Mouse (Mus musculus) stomach, postnatal 0 days (tissue): ENCODE measurements at regions not wholly inside any gene's neighbourhood (a gene's known extent, or its start where the extent isn't known, plus 50 kb on each side); places are given as distances from the start of the nearest gene placed in this dataset.

Experiments
- ATAC-seq: fragments of 200-750 bp; cut with Nextera tagmentation; 2 replicates; pipeline ENCODE4 v1.8.0; 2017; ENCODE audit not compliant: low FRiP score, low TSS enrichment
- DNase-seq: peaks from one replicate; pipeline ENCODE4 v3.0.0-alpha.2; 2016; ENCODE audit warnings: low spot score
- H3K27ac ChIP-seq: fragments of 300-500 bp; sonication (generic); replicated peaks from 2 replicates; pipeline ENCODE4 v1.5.1; 2014; ENCODE audit warnings: mild to moderate bottlenecking, control low read depth
- H3K27me3 ChIP-seq: fragments of 300-500 bp; sonication (generic); 2 replicates; pipeline ENCODE4 v1.6.1; 2014; ENCODE audit warnings: low read length; ENCODE audit not compliant: control insufficient read depth, insufficient read depth
- H3K36me3 ChIP-seq: fragments of 300-500 bp; sonication (generic); 2 replicates; pipeline ENCODE4 v1.6.1; 2014; ENCODE audit warnings: low read length, mixed read lengths; ENCODE audit not compliant: control insufficient read depth, insufficient read depth
- H3K4me1 ChIP-seq: fragments of 300-500 bp; sonication (generic); replicated peaks from 2 replicates; pipeline ENCODE4 v1.6.1; 2014; ENCODE audit warnings: antibody characterized with exemption; ENCODE audit not compliant: control insufficient read depth, insufficient read depth
- H3K4me2 ChIP-seq: fragments of 300-500 bp; sonication (generic); replicated peaks from 2 replicates; pipeline ENCODE4 v1.6.1; 2014; ENCODE audit warnings: low read depth, mild to moderate bottlenecking, control low read depth, moderate library complexity
- H3K4me3 ChIP-seq: fragments of 300-500 bp; sonication (generic); 2 replicates; pipeline ENCODE4 v1.5.1; 2014; ENCODE audit warnings: low read depth, low read length, control low read depth
- H3K9ac ChIP-seq: fragments of 300-500 bp; sonication (generic); 2 replicates; pipeline ENCODE4 v1.6.1; 2014; ENCODE audit warnings: mild to moderate bottlenecking, low read length, control low read depth, mixed read lengths
- H3K9me3 ChIP-seq: fragments of 300-500 bp; sonication (generic); 2 replicates; pipeline ENCODE4 v1.6.1; 2016; ENCODE audit warnings: low read length; ENCODE audit not compliant: control insufficient read depth
- CTCF ChIP-seq: IDR thresholded peaks from 2 replicates; pipeline ENCODE4 v1.5.1; 2016; ENCODE audit warnings: antibody characterized with exemption, low read depth, mild to moderate bottlenecking, moderate library complexity
- EP300 ChIP-seq: optimal IDR thresholded peaks from 2 replicates; pipeline ENCODE3; 2016; ENCODE audit warnings: antibody characterized with exemption
- WGBS: fragments of 180-500 bp; shearing (Covaris S2); extraction: QIAGEN DNeasy Blood & Tissue Kit; methylation state at CpG from one replicate; pipeline ENCODE4 v1.1.7; 2014; 5-methylcytosine and 5-hydroxymethylcytosine counted together

DNA sequence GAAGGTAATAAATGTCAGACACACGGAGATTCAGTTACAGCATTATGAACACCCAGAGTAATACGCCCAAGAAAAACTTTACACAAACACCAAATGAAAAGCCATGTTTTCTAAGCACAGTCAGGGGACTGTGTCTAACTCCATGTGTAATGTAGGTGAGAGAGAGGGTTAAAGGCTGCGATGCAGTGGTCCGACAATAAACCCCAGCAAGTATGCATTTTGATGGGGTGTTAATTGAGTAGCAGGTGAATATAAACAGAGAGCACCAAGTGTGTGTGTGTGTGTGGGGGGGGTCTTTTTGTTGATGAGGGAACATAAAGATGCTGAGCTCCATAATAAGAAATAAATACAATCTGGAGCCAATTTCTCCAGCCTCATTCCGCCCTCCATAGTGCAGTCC lies 238.6 kb upstream of the Tmco5 start:
- DNase-seq (no peak), ATAC-seq (no peak)
- TF ChIP-seq EP300 (no peak), CTCF (no peak)
- 62% methylated on average over 5 of the region's 5 CpGs for WGBS
- Histone ChIP-seq H3K9ac (no peak overlapping the region), H3K4me3 (no peak overlapping the region), H3K9me3 (no peaks in the 10 kb centered on the region), H3K27ac (no peak overlapping the region), H3K36me3 (no peaks in the 10 kb centered on the region), H3K4me2 (no peak overlapping the region), H3K27me3 (no peaks in the 10 kb centered on the region), H3K4me1 (no peaks in the 10 kb centered on the region)

DNA sequence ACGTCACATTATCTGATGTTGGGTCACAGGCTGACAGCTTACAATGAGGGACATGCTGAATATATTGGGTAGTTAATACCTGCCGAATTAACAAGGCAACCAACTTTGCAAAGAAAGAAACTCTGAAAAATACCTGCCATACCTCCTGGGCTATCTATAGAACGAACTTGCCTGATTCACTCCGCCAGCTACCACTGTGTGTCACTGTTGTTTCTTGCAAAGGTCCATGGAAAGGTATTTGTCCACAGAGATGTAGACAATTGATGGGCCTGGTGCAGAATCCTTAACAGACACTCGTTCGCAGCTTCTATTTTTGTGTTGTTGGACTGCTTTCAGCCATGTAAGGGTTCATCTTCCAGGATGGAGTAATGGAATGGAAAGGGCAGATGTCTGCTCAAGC lies 226.4 kb upstream of the Tmco5 start:
- Histone ChIP-seq H3K27me3 (no peaks in the 10 kb centered on the region), H3K36me3 (no peaks in the 10 kb centered on the region), H3K4me2 (no peak overlapping the region), H3K9ac (no peak overlapping the region), H3K9me3 (no peaks in the 10 kb centered on the region), H3K4me1 (no peaks in the 10 kb centered on the region), H3K4me3 (no peak overlapping the region), H3K27ac (no peak overlapping the region)
- DNase-seq (no peak), ATAC-seq (no peak)
- peak; percentile 58 for TF ChIP-seq CTCF
- TF ChIP-seq EP300: no peak
- WGBS: 75% methylated on average over 6 of the region's 6 CpGs

DNA sequence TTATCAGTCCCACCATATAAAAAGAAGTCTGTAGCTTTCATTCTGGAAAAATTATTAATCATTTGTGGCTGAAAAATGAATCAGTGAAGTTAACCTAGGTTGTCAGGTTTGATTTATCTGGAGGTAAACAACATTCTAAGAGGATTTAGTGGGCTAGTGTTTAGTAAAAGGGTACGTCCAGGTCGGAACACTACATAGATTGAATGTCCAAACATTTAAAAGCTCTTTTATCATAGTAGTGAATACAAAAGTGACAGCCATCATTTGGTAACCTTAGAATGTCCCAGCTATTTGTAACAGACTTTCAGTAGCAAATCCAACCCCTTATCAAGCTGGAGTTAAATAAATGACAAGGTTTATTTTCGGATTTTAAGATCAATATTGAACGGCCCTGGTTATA lies 192.7 kb upstream of the Tmco5 start:
- no peak for DNase-seq
- WGBS: 16% methylated on average over 4 of the region's 4 CpGs
- no peak for ATAC-seq

DNA sequence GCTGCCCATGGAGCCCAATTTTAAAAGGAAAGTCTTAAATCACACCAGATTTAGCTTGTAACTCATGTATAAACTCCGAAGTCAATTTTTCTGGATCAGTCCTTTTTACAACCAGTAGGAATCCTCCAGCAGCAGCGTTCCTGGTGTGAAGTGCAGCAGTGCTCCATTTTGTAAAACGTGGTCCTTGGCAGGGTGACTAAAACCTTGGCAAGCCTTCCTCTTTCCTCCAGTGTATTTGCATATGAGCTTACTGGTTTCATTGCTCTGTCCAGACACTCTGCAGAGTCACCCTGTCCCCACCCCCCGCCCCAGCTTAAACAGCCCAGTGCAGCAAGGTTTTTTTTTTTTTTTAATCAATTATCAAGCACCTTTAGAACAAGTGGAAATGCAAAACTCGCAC lies 180.9 kb upstream of the Tmco5 start:
- no peaks in the 10 kb centered on the region for H3K27me3 ChIP-seq
- WGBS: 50% methylated on average over 5 of the region's 5 CpGs
- DNase-seq (no peak), ATAC-seq (no peak)
- H3K4me1 ChIP-seq: no peaks in the 10 kb centered on the region
- H3K9me3 ChIP-seq: no peaks in the 10 kb centered on the region
- TF ChIP-seq CTCF: no peak
- no peak for TF ChIP-seq EP300
- H3K9ac ChIP-seq: no peak overlapping the region
- no peak overlapping the region for H3K4me3 ChIP-seq
- no peak overlapping the region for H3K27ac ChIP-seq
- H3K36me3 ChIP-seq: no peaks in the 10 kb centered on the region
- H3K4me2 ChIP-seq: no peak overlapping the region

More for the DNA sequence above, 192.7 kb upstream of the Tmco5 start:
- H3K9ac ChIP-seq: no peak overlapping the region
- H3K27ac ChIP-seq: no peak overlapping the region
- no peak overlapping the region for H3K4me3 ChIP-seq
- H3K36me3 ChIP-seq: no peaks in the 10 kb centered on the region
- H3K27me3 ChIP-seq: no peaks in the 10 kb centered on the region
- H3K4me1 ChIP-seq: no peaks in the 10 kb centered on the region
- TF ChIP-seq CTCF (no peak), EP300 (no peak)
- no peak overlapping the region for H3K4me2 ChIP-seq
- H3K9me3 ChIP-seq: no peaks in the 10 kb centered on the region

DNA sequence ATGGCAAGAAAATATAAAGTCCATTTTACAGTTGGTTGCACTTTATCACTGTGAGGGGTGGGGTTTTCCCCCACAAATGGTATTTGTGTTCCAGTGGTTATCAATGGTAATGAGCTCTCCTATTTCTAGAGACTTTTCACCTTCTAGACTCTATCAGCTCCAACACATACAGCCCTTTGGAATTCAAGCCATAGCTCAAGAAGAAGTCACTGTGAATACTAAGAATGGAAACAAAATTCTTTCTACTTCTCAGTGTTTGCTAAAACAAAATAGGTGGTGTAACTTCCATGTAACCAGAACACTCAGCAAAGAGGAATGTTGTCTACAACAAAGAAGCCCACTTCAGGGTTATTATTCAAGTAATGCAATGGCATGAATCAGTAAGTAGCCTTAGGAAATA lies 173.8 kb upstream of the Tmco5 start:
- no peaks in the 10 kb centered on the region for H3K36me3 ChIP-seq
- H3K4me1 ChIP-seq: no peaks in the 10 kb centered on the region
- TF ChIP-seq CTCF: no peak
- no peak for TF ChIP-seq EP300
- no peak overlapping the region for H3K27ac ChIP-seq
- H3K4me2 ChIP-seq: no peak overlapping the region
- no peak for ATAC-seq
- no peak overlapping the region for H3K4me3 ChIP-seq
- H3K9ac ChIP-seq: no peak overlapping the region
- no peaks in the 10 kb centered on the region for H3K27me3 ChIP-seq
- DNase-seq: no peak
- H3K9me3 ChIP-seq: no peaks in the 10 kb centered on the region

DNA sequence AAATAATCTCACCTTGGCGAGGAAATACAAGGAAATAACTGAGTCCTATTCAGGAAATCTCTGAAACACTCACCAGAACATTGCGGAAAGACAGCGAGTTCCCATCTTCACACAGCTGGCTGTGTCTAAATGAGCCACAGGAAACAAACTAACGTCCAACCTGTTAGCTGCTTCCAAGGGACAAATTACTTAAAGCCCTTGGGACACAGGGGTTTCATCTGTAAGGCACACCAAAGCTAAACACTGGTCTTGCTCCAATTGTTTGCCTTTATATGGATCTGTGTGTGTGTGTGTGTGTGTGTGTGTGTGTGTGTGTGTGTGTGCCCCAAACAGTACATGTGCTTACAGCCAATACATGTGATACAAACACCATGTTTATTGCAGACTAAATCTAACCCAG lies 168.9 kb upstream of the Tmco5 start:
- Histone ChIP-seq H3K27me3 (no peaks in the 10 kb centered on the region), H3K9me3 (no peaks in the 10 kb centered on the region), H3K9ac (no peak overlapping the region), H3K27ac (no peak overlapping the region), H3K4me2 (no peak overlapping the region), H3K36me3 (no peaks in the 10 kb centered on the region), H3K4me3 (no peak overlapping the region), H3K4me1 (no peaks in the 10 kb centered on the region)
- 56% methylated on average over 4 of the region's 4 CpGs for WGBS
- ATAC-seq (no peak), DNase-seq (no peak)
- no peak for TF ChIP-seq EP300
- TF ChIP-seq CTCF: no peak
